28 mouse cellular contexts compared by ENCODE assay signal in genomic region chr5:14033302-14033701, GRCm38 (mm10). TPM values are rescaled to one million over a fixed set of nuclear protein-coding genes. Genes with fewer than 3 reads are reported as not detected.
DNase-seq lines count a peak whose midpoint lies in the region; ATAC-seq and TF ChIP-seq lines count a peak whose summit lies in the region.
"Had no signal": no experiment of that assay in that cellular context is flagged by ENCODE, and none has a peak within 500 bp of the region (broad histone marks: within the 10 kb centered on the region; RNA-seq: fewer than 3 reads in every experiment).

No protein-coding gene starts in this region.

- no peak for TF ChIP-seq CTCF in E14TG2a.4 (conservative IDR thresholded peaks at IDR 0.05; ENCODE audit: low read length)

- no peaks in the 10 kb centered on the region for H3K4me1 ChIP-seq in lung, embryonic 15.5 days
- peaks cover 78% of the 10 kb centered on the region for H3K4me1 ChIP-seq in E14TG2a.4 (replicated peaks; ENCODE audit: low read depth, low read length)
- H3K4me1 ChIP-seq in ES-E14 (ENCODE audit: control insufficient read depth in 2 of 2, insufficient read depth in 2 of 2, low read length in 2 of 2, poor library complexity in 1 of 2): peaks cover 1 to 4% of the 10 kb centered on the region in 2 experiments; a peak in 1 of 4 replicates
- H3K4me1 ChIP-seq in forebrain, embryonic 12.5 days: no peaks in the 10 kb centered on the region
- H3K4me1 ChIP-seq: embryonic facial prominence, embryonic 12.5 days; embryonic facial prominence, embryonic 15.5 days; forebrain, embryonic 15.5 days; hindbrain, embryonic 10.5 days; hindbrain, embryonic 13.5 days had no signal

- no peak for ATAC-seq in lung, embryonic 15.5 days (ENCODE audit: borderline replicate concordance, extremely low read depth, low FRiP score, low TSS enrichment)
- no peak for ATAC-seq in forebrain, embryonic 12.5 days (ENCODE audit: low FRiP score)
- ATAC-seq: activated CD4-positive, CD25-positive, alpha-beta regulatory T cell, adult 4 months; forebrain, embryonic 15.5 days; hindbrain, embryonic 16.5 days; Patski had no signal

- H3K4me2 ChIP-seq in lung, embryonic 15.5 days: no peak overlapping the region
- H3K4me2 ChIP-seq in myocyte (ENCODE audit: low read depth): peak overlapping the region; percentile 20
- H3K4me2 ChIP-seq in forebrain, embryonic 12.5 days: no peak overlapping the region
- H3K4me2 ChIP-seq: embryonic facial prominence, embryonic 12.5 days; embryonic facial prominence, embryonic 15.5 days; forebrain, embryonic 15.5 days; heart, embryonic 12.5 days; heart, embryonic 15.5 days; hindbrain, embryonic 13.5 days had no signal

- WGBS in lung, embryonic 15.5 days: 35% methylated on average over 3 of the region's 3 CpGs
- WGBS in forebrain, embryonic 12.5 days: 41% methylated on average over 3 of the region's 3 CpGs

- in situ Hi-C loops in ES-E14 (cut with MboI; ENCODE audit: low sequenced_read_pairs in 2 of 2, unreplicated experiment in 2 of 2): no loop called here

- peak overlapping the region; percentile 2; the same call in 1 of the 2 replicates for H3K27ac ChIP-seq in lung, embryonic 15.5 days
- peak overlapping the region; percentile 74; the same call in 1 of the 2 replicates for H3K27ac ChIP-seq in ES-E14 (ENCODE audit: insufficient read depth, low read depth, low read length, poor library complexity, severe bottlenecking)
- H3K27ac ChIP-seq in forebrain, embryonic 12.5 days: no peak overlapping the region
- H3K27ac ChIP-seq: embryonic facial prominence, embryonic 12.5 days; embryonic facial prominence, embryonic 15.5 days; forebrain, embryonic 15.5 days; heart, embryonic 15.5 days; hindbrain, embryonic 10.5 days; hindbrain, embryonic 13.5 days had no signal

- H3K79me2 ChIP-seq in myocyte (ENCODE audit: control insufficient read depth, insufficient read depth): peaks cover 59% of the 10 kb centered on the region

- no peak overlapping the region for H3K4me3 ChIP-seq in lung, embryonic 15.5 days
- H3K4me3 ChIP-seq in E14TG2a.4 (replicated peaks; ENCODE audit: low read length): peak overlapping the region; percentile 45
- peak overlapping the region in 1 of 2 experiments; percentile 8; a peak in 1 of 4 replicates for H3K4me3 ChIP-seq in ES-E14 (ENCODE audit: insufficient read depth in 1 of 2, low read depth in 1 of 2, low read length in 2 of 2, poor library complexity in 1 of 2, severe bottlenecking in 1 of 2)
- H3K4me3 ChIP-seq in myocyte: no peak overlapping the region
- H3K4me3 ChIP-seq in forebrain, embryonic 12.5 days (replicated peaks): no peak overlapping the region
- H3K4me3 ChIP-seq: embryonic facial prominence, embryonic 12.5 days; embryonic facial prominence, embryonic 15.5 days; forebrain, embryonic 15.5 days; heart, embryonic 12.5 days; heart, embryonic 15.5 days; hindbrain, embryonic 10.5 days; hindbrain, embryonic 13.5 days had no signal

- no peak overlapping the region for H3K9ac ChIP-seq in lung, embryonic 15.5 days
- no peak overlapping the region for H3K9ac ChIP-seq in ES-E14 (ENCODE audit: insufficient read depth, low read depth, low read length, poor library complexity, severe bottlenecking)
- H3K9ac ChIP-seq in forebrain, embryonic 12.5 days: no peak overlapping the region
- H3K9ac ChIP-seq: embryonic facial prominence, embryonic 12.5 days; embryonic facial prominence, embryonic 15.5 days; forebrain, embryonic 15.5 days; heart, embryonic 12.5 days; heart, embryonic 15.5 days; hindbrain, embryonic 13.5 days had no signal

- no peaks in the 10 kb centered on the region for H3K27me3 ChIP-seq in lung, embryonic 15.5 days
- H3K27me3 ChIP-seq in E14TG2a.4 (ENCODE audit: insufficient read depth, low read length): no peaks in the 10 kb centered on the region
- no peaks in the 10 kb centered on the region for H3K27me3 ChIP-seq in myocyte (ENCODE audit: control insufficient read depth, insufficient read depth, insufficient read length)
- H3K27me3 ChIP-seq in forebrain, embryonic 12.5 days: no peaks in the 10 kb centered on the region
- H3K27me3 ChIP-seq: embryonic facial prominence, embryonic 12.5 days; embryonic facial prominence, embryonic 15.5 days; forebrain, embryonic 15.5 days; heart, embryonic 12.5 days; heart, embryonic 15.5 days; hindbrain, embryonic 13.5 days; Patski had no signal

- no peak for DNase-seq in lung, postnatal 36 days
- no peak for DNase-seq in ES-E14 (ENCODE audit: low read depth, low spot score)
- DNase-seq in neural tube, embryonic 10.5 days (ENCODE audit: extremely low spot score, low spot score): no peak
- DNase-seq: adrenal gland, adult 8-10 months; adrenal gland, postnatal 25 days; cerebellum, adult 11-12 months; cerebellum, adult 8-10 months; cerebellum, postnatal 10 days; gastrocnemius, postnatal 25 days; heart, adult 18-20 months; heart, postnatal 10 days; heart, postnatal 36 days had no signal

- no peak for TF ChIP-seq POLR2A in myocyte (IDR thresholded peaks at IDR 0.05; ENCODE audit: insufficient read length, low read depth)

- no peaks in the 10 kb centered on the region for H3K9me3 ChIP-seq in lung, embryonic 15.5 days
- H3K9me3 ChIP-seq in E14TG2a.4 (ENCODE audit: low read length) (no peaks in the 10 kb centered on the region), ES-E14 (ENCODE audit: control insufficient read depth, insufficient read depth, low read depth, low read length) (no peaks in the 10 kb centered on the region)
- no peaks in the 10 kb centered on the region for H3K9me3 ChIP-seq in forebrain, embryonic 12.5 days
- H3K9me3 ChIP-seq: embryonic facial prominence, embryonic 12.5 days; embryonic facial prominence, embryonic 15.5 days; forebrain, embryonic 15.5 days; G1E; heart, embryonic 12.5 days; heart, embryonic 15.5 days; hindbrain, embryonic 10.5 days; hindbrain, embryonic 13.5 days had no signal

- H3ac ChIP-seq in myocyte (ENCODE audit: control insufficient read depth, insufficient read length): no peak overlapping the region

- no peaks in the 10 kb centered on the region for H3K36me3 ChIP-seq in lung, embryonic 15.5 days
- H3K36me3 ChIP-seq in E14TG2a.4 (ENCODE audit: insufficient read depth, low read length): no peaks in the 10 kb centered on the region
- no peaks in the 10 kb centered on the region for H3K36me3 ChIP-seq in ES-E14 (ENCODE audit: control insufficient read depth, insufficient read depth, low read length, poor library complexity, severe bottlenecking)
- H3K36me3 ChIP-seq in myocyte (ENCODE audit: control insufficient read depth, insufficient read depth): peaks cover 4% of the 10 kb centered on the region
- H3K36me3 ChIP-seq in forebrain, embryonic 12.5 days (replicated peaks): no peaks in the 10 kb centered on the region
- H3K36me3 ChIP-seq: embryonic facial prominence, embryonic 12.5 days; embryonic facial prominence, embryonic 15.5 days; forebrain, embryonic 15.5 days; G1E; heart, embryonic 12.5 days; heart, embryonic 15.5 days; hindbrain, embryonic 10.5 days; hindbrain, embryonic 13.5 days had no signal

TF ChIP-seq in ES-E14, 5 proteins besides CTCF, POLR2A, EP300 and RAD21:
- TF ChIP-seq MAFK (IDR thresholded peaks at IDR 0.05; ENCODE audit: insufficient read depth, low read depth, low read length) (no peak), ZC3H11A (IDR thresholded peaks at IDR 0.05; ENCODE audit: borderline replicate concordance, low read depth, low read length) (no peak), HCFC1 (IDR thresholded peaks at IDR 0.05; ENCODE audit: borderline replicate concordance, insufficient read depth, low read length) (no peak), ZNF384 (IDR thresholded peaks at IDR 0.05; ENCODE audit: low read depth, low read length) (no peak), CHD2 (IDR thresholded peaks at IDR 0.05; ENCODE audit: low read depth, low read length) (no peak)
TF ChIP-seq in ES-E14: peak in this region for 0.

TF ChIP-seq in myocyte, 11 proteins besides CTCF, POLR2A, EP300 and RAD21:
- TF ChIP-seq E2F4 (IDR thresholded peaks at IDR 0.05; ENCODE audit: insufficient read depth) (no peak), MAX (IDR thresholded peaks at IDR 0.05; ENCODE audit: low read depth) (no peak), MYOD1 (IDR thresholded peaks at IDR 0.05; ENCODE audit: control insufficient read depth in 1 of 3, insufficient read length in 2 of 3, low read depth in 2 of 3) (no peak), TCF12 (IDR thresholded peaks at IDR 0.05; ENCODE audit: insufficient read depth, poor library complexity, severe bottlenecking) (no peak), POLR2AphosphoS2 (IDR thresholded peaks at IDR 0.05; ENCODE audit: insufficient read length, low read depth) (no peak), TCF3 (IDR thresholded peaks at IDR 0.05; ENCODE audit: insufficient read length, low read depth) (no peak), SRF (IDR thresholded peaks at IDR 0.05; ENCODE audit: control insufficient read depth, insufficient read length, low read depth) (no peak), CEBPB (IDR thresholded peaks at IDR 0.05; ENCODE audit: insufficient read depth, poor library complexity, severe bottlenecking) (no peak), USF1 (IDR thresholded peaks at IDR 0.05; ENCODE audit: low read depth) (no peak), REST (IDR thresholded peaks at IDR 0.05; ENCODE audit: insufficient read depth, insufficient read length) (no peak), MYOG (IDR thresholded peaks at IDR 0.05; ENCODE audit: control insufficient read depth in 1 of 3, insufficient read depth in 1 of 3, insufficient read length in 2 of 3, low read depth in 2 of 3) (no peak)

RNA-seq across cellular contexts. Expression of gene Sema3e, which starts 8.2 kb away (rescaled TPM):
- polyA plus RNA-seq in lung, embryonic 15.5 days (2015; fragmentation: Nextera tagmentation; extraction: Ambion mirVana): 22.3 and 24.2 TPM in 2 replicates
- total RNA-seq in ES-E14 (2012; rRNA removed): 24.6 and 25.9 TPM in 2 replicates
- polyA plus RNA-seq in myocyte (2012; fragmentation: generic; extraction: Trizol): 9.9 TPM
- 1.3 and 1.6 TPM in 2 replicates for polyA plus RNA-seq in forebrain, embryonic 12.5 days (2016; fragmentation: Nextera tagmentation; extraction: Ambion mirVana)
- total RNA-seq: common myeloid progenitor, adult 5-6 weeks had no signal
